ENCODE assay signal across 12 mouse cellular contexts in genomic region chr11:31717926-31718735, GRCm38 (mm10). TPM values are rescaled to one million over a fixed set of nuclear protein-coding genes. Genes with fewer than 3 reads are reported as not detected.
DNase-seq lines count a peak whose midpoint lies in the region; ATAC-seq and TF ChIP-seq lines count a peak whose summit lies in the region.
"Had no signal": no experiment of that assay in that cellular context is flagged by ENCODE, and none has a peak within 500 bp of the region (broad histone marks: within the 10 kb centered on the region; RNA-seq: fewer than 3 reads in every experiment).

No protein-coding gene starts in this region.

- no peak for ATAC-seq in cerebellum, adult (ENCODE audit: insufficient number of reproducible peaks, low FRiP score, low TSS enrichment)
- ATAC-seq in lung, postnatal 0 days = peak; percentile 44; the same call in 1 of the 2 replicates
- no peak for ATAC-seq in forebrain, embryonic 13.5 days
- ATAC-seq: forebrain, postnatal 0 days had no signal

- peak; percentile 74 for TF ChIP-seq EP300 in lung, postnatal 0 days (IDR thresholded peaks at IDR 0.05)

- no peak overlapping the region for H3K4me2 ChIP-seq in lung, postnatal 0 days (replicated peaks; ENCODE audit: low read depth, low read length)
- no peak overlapping the region for H3K4me2 ChIP-seq in forebrain, embryonic 13.5 days
- H3K4me2 ChIP-seq: hindbrain, embryonic 13.5 days; lung, embryonic 15.5 days; stomach, embryonic 15.5 days had no signal

- H3K4me3 ChIP-seq in lung, postnatal 0 days (ENCODE audit: low read depth, low read length) = no peak overlapping the region
- no peak overlapping the region for H3K4me3 ChIP-seq in forebrain, embryonic 13.5 days
- H3K4me3 ChIP-seq: hindbrain, embryonic 13.5 days; lung, embryonic 15.5 days; stomach, embryonic 15.5 days had no signal

- peak; percentile 36 for DNase-seq in cerebellum, adult 9-10 months
- DNase-seq in lung, postnatal 0 days (ENCODE audit: low spot score) = peak; percentile 53
- DNase-seq in lung, postnatal 25 days (ENCODE audit: low spot score) = no peak
- peak; percentile 27 for DNase-seq in heart, adult 8-10 months (ENCODE audit: low spot score)
- peak; percentile 64 to 71 for DNase-seq in kidney, postnatal 36 days
- DNase-seq in embryo, embryonic 9.5 days (ENCODE audit: extremely low spot score) = no peak
- DNase-seq: forebrain, postnatal 0 days had no signal

- no peak overlapping the region for H3K27ac ChIP-seq in lung, postnatal 0 days (ENCODE audit: low read length)
- no peak overlapping the region for H3K27ac ChIP-seq in forebrain, embryonic 13.5 days
- H3K27ac ChIP-seq: hindbrain, embryonic 13.5 days; lung, embryonic 15.5 days; stomach, embryonic 15.5 days had no signal

- H3K4me1 ChIP-seq in lung, postnatal 0 days (ENCODE audit: insufficient read depth, low read depth, low read length) = peaks cover 14% of the 10 kb centered on the region
- peaks cover 10% of the 10 kb centered on the region for H3K4me1 ChIP-seq in forebrain, embryonic 13.5 days
- H3K4me1 ChIP-seq: stomach, embryonic 15.5 days had no signal

- TF ChIP-seq CTCF in lung, postnatal 0 days (IDR thresholded peaks at IDR 0.05) = no peak

- WGBS in lung, postnatal 0 days = 31% methylated on average over 4 of the region's 4 CpGs
- 63% methylated on average over 4 of the region's 4 CpGs for WGBS in forebrain, embryonic 13.5 days

- no peaks in the 10 kb centered on the region for H3K9me3 ChIP-seq in lung, postnatal 0 days (ENCODE audit: low read length)
- no peaks in the 10 kb centered on the region for H3K9me3 ChIP-seq in forebrain, embryonic 13.5 days (replicated peaks)
- H3K9me3 ChIP-seq: hindbrain, embryonic 13.5 days; lung, embryonic 15.5 days; stomach, embryonic 15.5 days had no signal

- H3K27me3 ChIP-seq in lung, postnatal 0 days (replicated peaks; ENCODE audit: insufficient read depth, low read length) = no peaks in the 10 kb centered on the region
- no peaks in the 10 kb centered on the region for H3K27me3 ChIP-seq in forebrain, embryonic 13.5 days
- H3K27me3 ChIP-seq: hindbrain, embryonic 13.5 days; lung, embryonic 15.5 days; stomach, embryonic 15.5 days had no signal

- H3K9ac ChIP-seq in lung, postnatal 0 days (replicated peaks; ENCODE audit: low read depth) = no peak overlapping the region
- H3K9ac ChIP-seq in forebrain, embryonic 13.5 days = no peak overlapping the region
- H3K9ac ChIP-seq: forebrain, postnatal 0 days; hindbrain, embryonic 13.5 days; lung, embryonic 15.5 days; stomach, embryonic 15.5 days had no signal

- H3K36me3 ChIP-seq in lung, postnatal 0 days (ENCODE audit: insufficient read depth, low read length) = no peaks in the 10 kb centered on the region
- H3K36me3 ChIP-seq in forebrain, embryonic 13.5 days (ENCODE audit: poor library complexity, severe bottlenecking) = no peaks in the 10 kb centered on the region
- H3K36me3 ChIP-seq: hindbrain, embryonic 13.5 days; lung, embryonic 15.5 days; stomach, embryonic 15.5 days had no signal

RNA-seq across cellular contexts. Expression of gene Bod1, which starts 46.4 kb away (rescaled TPM):
- 51.1 and 53.2 TPM in 2 replicates for polyA plus RNA-seq in lung, postnatal 0 days (2015; fragmentation: Nextera tagmentation; extraction: Ambion mirVana)
- total RNA-seq in heart, adult 8-10 months (2022) = 100 to 1,000 TPM; 135 to 160 (median 146) TPM
- 153 and 157 TPM in 2 replicates for polyA plus RNA-seq in forebrain, embryonic 13.5 days (2015; fragmentation: Nextera tagmentation; extraction: Ambion mirVana)

Comparison
In these comparisons a context has a peak if more than half of its experiments do, and no peak if none do; other contexts are left out.
1. DNase-seq: peak in cerebellum, adult 9-10 months (single experiment), lung, postnatal 0 days (single experiment), heart, adult 8-10 months (single experiment) and kidney, postnatal 36 days (2 of 2); none in lung, postnatal 25 days (single experiment) and embryo, embryonic 9.5 days (single experiment).